Mouse (Mus musculus): ENCODE measurements around the gene Blcap.

GRCm38 (mm10) chr2:157607542-157608236 is 36.6 kb upstream of the Blcap start:
- TF ChIP-seq GATA1 (IDR thresholded peaks at IDR 0.05; ENCODE audit: borderline replicate concordance, low read length) (no peak), FLI1 (IDR thresholded peaks at IDR 0.05; ENCODE audit: low read length) (no peak)
